Mouse (Mus musculus) CH12.LX (cell line): ENCODE measurements around the gene Upp2. TPM values are rescaled to one million over a fixed set of nuclear protein-coding genes. Genes with fewer than 3 reads are reported as not detected.
A peak's percentile ranks its signal among the peaks of the same experiment; 100 is the strongest.

ENCODE experiments used
- DNase-seq: peaks from one replicate; pipeline ENCODE4 v3.0.0-alpha.2; 2013; ENCODE audit errors: extremely low read depth
- H3K27ac ChIP-seq: 2 replicates; pipeline ENCODE4 v1.5.1; 2012; ENCODE audit warnings: low read depth, mild to moderate bottlenecking, control low read depth, moderate library complexity; ENCODE audit not compliant: insufficient read depth
- H3K27me3 ChIP-seq: replicated peaks from 2 replicates; pipeline ENCODE3; 2012; ENCODE audit warnings: inconsistent platforms
- H3K36me3 ChIP-seq, 2 experiments: replicated peaks in 1 of 2; 2 replicates each; pipeline versions ENCODE3 to v1.6.1; 2012; ENCODE audit warnings: inconsistent platforms in 1 of 2, low read length in 1 of 2, mild to moderate bottlenecking in 1 of 2, mixed read lengths in 1 of 2, moderate library complexity in 1 of 2; ENCODE audit not compliant: control insufficient read depth in 1 of 2, insufficient read depth in 1 of 2
- H3K4me1 ChIP-seq, 2 experiments: 2 replicates each; pipeline ENCODE4 v1.6.1; 2012; ENCODE audit warnings: inconsistent platforms in 1 of 2, moderate library complexity in 1 of 2; ENCODE audit not compliant: insufficient read depth in 2 of 2, control insufficient read depth in 1 of 2
- H3K4me2 ChIP-seq: 2 replicates; pipeline ENCODE4 v1.6.1; 2012; ENCODE audit warnings: low read depth, mild to moderate bottlenecking, control low read depth; ENCODE audit not compliant: poor library complexity, insufficient read depth, severe bottlenecking
- H3K4me3 ChIP-seq, 3 experiments: fragments of 150-350 bp in 1 of 3; sonication (generic) in 1 of 3; replicated peaks in 1 of 3; 2 replicates each; pipeline versions ENCODE3 to v1.5.1; 2011 to 2012; ENCODE audit warnings: low read depth in 2 of 3, low read length in 2 of 3, mild to moderate bottlenecking in 2 of 3, moderate library complexity in 2 of 3, control low read depth in 1 of 3, improper control_type of control experiment in 1 of 3, inconsistent platforms in 1 of 3, mixed read lengths in 1 of 3; ENCODE audit not compliant: poor library complexity in 1 of 3
- H3K79me2 ChIP-seq: replicated peaks from 2 replicates; pipeline ENCODE4 v1.6.1; 2012; ENCODE audit warnings: mild to moderate bottlenecking, moderate library complexity; ENCODE audit not compliant: control insufficient read depth, poor library complexity, insufficient read depth, severe bottlenecking; ENCODE audit errors: extremely low read depth
- H3K9ac ChIP-seq: 2 replicates; pipeline ENCODE4 v1.6.1; 2012; ENCODE audit warnings: low read depth, mild to moderate bottlenecking, control low read depth, moderate library complexity; ENCODE audit not compliant: insufficient read depth
- H3K9me3 ChIP-seq: replicated peaks from 2 replicates; pipeline ENCODE3; 2012; ENCODE audit warnings: low read length, inconsistent platforms, mixed read lengths
- CHD2 ChIP-seq: IDR thresholded peaks from 2 replicates; pipeline ENCODE4 v1.6.1; 2011; ENCODE audit warnings: low read length, improper control_type of control experiment
- CTCF ChIP-seq, 2 experiments: IDR thresholded peaks in 1 of 2; conservative IDR thresholded peaks in 1 of 2; 2 replicates each; pipeline ENCODE4 v1.5.1; 2011 to 2012; ENCODE audit warnings: low read depth in 2 of 2, low read length in 2 of 2, improper control_type of control experiment in 1 of 2, inconsistent platforms in 1 of 2, mild to moderate bottlenecking in 1 of 2, moderate library complexity in 1 of 2
- E2F4 ChIP-seq: IDR thresholded peaks from 2 replicates; pipeline ENCODE4 v1.6.1; 2011; ENCODE audit warnings: low read depth, low read length, improper control_type of control experiment; ENCODE audit not compliant: insufficient replicate concordance
- EP300 ChIP-seq: IDR thresholded peaks from 2 replicates; pipeline ENCODE4 v1.6.1; 2011; ENCODE audit warnings: low read length, improper control_type of control experiment
- ETS1 ChIP-seq: conservative IDR thresholded peaks from 2 replicates; pipeline ENCODE4 v1.6.1; 2012; ENCODE audit warnings: low read depth, mild to moderate bottlenecking, inconsistent platforms, low read length, improper control_type of control experiment, moderate library complexity
- HCFC1 ChIP-seq: IDR thresholded peaks from 2 replicates; pipeline ENCODE4 v1.6.1; 2012; ENCODE audit warnings: low read depth, mild to moderate bottlenecking, inconsistent platforms, low read length, improper control_type of control experiment
- IRF4 ChIP-seq: IDR thresholded peaks from 2 replicates; pipeline ENCODE4 v1.6.1; 2014; ENCODE audit warnings: low read depth, mild to moderate bottlenecking, inconsistent platforms, low read length, improper control_type of control experiment
- JUN ChIP-seq: IDR thresholded peaks from 2 replicates; pipeline ENCODE4 v1.6.1; 2011; ENCODE audit warnings: low read depth, mild to moderate bottlenecking, low read length, improper control_type of control experiment, moderate library complexity; ENCODE audit not compliant: insufficient read depth
- JUND ChIP-seq: conservative IDR thresholded peaks from 2 replicates; pipeline ENCODE4 v1.6.1; 2011; ENCODE audit warnings: low read depth, low read length, improper control_type of control experiment
- MAX ChIP-seq: IDR thresholded peaks from 2 replicates; pipeline ENCODE4 v1.6.1; 2011; ENCODE audit warnings: low read length, improper control_type of control experiment
- MXI1 ChIP-seq: IDR thresholded peaks from 2 replicates; pipeline ENCODE4 v1.6.1; 2011; ENCODE audit warnings: mild to moderate bottlenecking, low read depth, low read length, improper control_type of control experiment
- NELFE ChIP-seq: IDR thresholded peaks from 2 replicates; pipeline ENCODE4 v1.6.1; 2011; ENCODE audit warnings: low read depth, low read length, improper control_type of control experiment
- RAD21 ChIP-seq: IDR thresholded peaks from 2 replicates; pipeline ENCODE4 v1.6.1; 2011; ENCODE audit warnings: low read depth, mild to moderate bottlenecking, low read length, improper control_type of control experiment, moderate library complexity
- TBP ChIP-seq: conservative IDR thresholded peaks from 2 replicates; pipeline ENCODE4 v1.6.1; 2011; ENCODE audit warnings: low read depth, low read length, improper control_type of control experiment
- TCF12 ChIP-seq: IDR thresholded peaks from 2 replicates; pipeline ENCODE4 v1.6.1; 2014; ENCODE audit warnings: low read depth, mild to moderate bottlenecking, inconsistent platforms, low read length, improper control_type of control experiment
- USF1 ChIP-seq: IDR thresholded peaks from 2 replicates; pipeline ENCODE4 v1.6.1; 2014; ENCODE audit warnings: low read depth, mild to moderate bottlenecking, inconsistent platforms, low read length, improper control_type of control experiment
- USF2 ChIP-seq: conservative IDR thresholded peaks from 2 replicates; pipeline ENCODE4 v1.6.1; 2011; ENCODE audit warnings: low read depth, low read length, improper control_type of control experiment
- ZMIZ1 ChIP-seq: IDR thresholded peaks from 2 replicates; pipeline ENCODE4 v1.6.1; 2012; ENCODE audit warnings: low read depth, mild to moderate bottlenecking, inconsistent platforms, low read length, improper control_type of control experiment
- ZNF384 ChIP-seq: IDR thresholded peaks from 2 replicates; pipeline ENCODE4 v1.6.1; 2012; ENCODE audit warnings: low read depth, low read length, improper control_type of control experiment, inconsistent platforms
- dilution Hi-C: fragments of 300-500 bp; cut with MboI; formaldehyde crosslinking; loops from 2 replicates; pipeline ENCODE4 v1.14.3; 2020; ENCODE audit warnings: low sequenced_read_pairs; ENCODE audit not compliant: extremely low pct_unique_long_range_greater_than_20kb, extremely low pct_ligation_motif_present
- in situ Hi-C: fragments of 300-500 bp; cut with MboI; formaldehyde crosslinking; loops from 3 replicates; pipeline ENCODE4 v1.14.3; 2019; ENCODE audit warnings: low sequenced_read_pairs, low pct_ligation_motif_present, low pct_unique_long_range_greater_than_20kb, mixed read lengths
- polyA plus RNA-seq: library from polyadenylated mRNA; unstranded; fragments of >175 nt; gene quantifications from 2 replicates; pipeline ENCODE4 v1.2.1, GENCODE M21; 2012; ENCODE audit warnings: low read depth; ENCODE audit not compliant: insufficient read length
- total RNA-seq, 2 experiments: library from RNA; depleted of rRNA; stranded (reverse); fragments of 300-350 nt in 1 of 2; fragments of >200 nt in 1 of 2; gene quantifications; 2 replicates each; pipeline ENCODE4 v1.2.3; 2012 to 2014

Gene Upp2
- total and polyA plus RNA-seq, 3 experiments: not detected

- Histone ChIP-seq H3K9me3 (peaks cover 28% of the 10 kb centered on the region), H3K27ac (no peak overlapping the region), H3K79me2 (no peaks in the 10 kb centered on the region), H3K27me3 (no peaks in the 10 kb centered on the region), H3K4me1 (no peaks in the 10 kb centered on the region), H3K4me3 (no peak overlapping the region), H3K36me3 (no peaks in the 10 kb centered on the region), H3K4me2 (no peak overlapping the region), H3K9ac (no peak overlapping the region)
- TF ChIP-seq HCFC1 (no peak), E2F4 (no peak), CTCF (conservative IDR thresholded peaks at IDR 0.05 in 1 of 2, IDR thresholded peaks at IDR 0.05 in 1 of 2; ENCODE audit: low read depth in 2 of 2, low read length in 2 of 2) (peak; percentile 26 to 45; a peak in 2 of 4 replicates), RAD21 (peak; percentile 28)
- DNase-seq: peak; percentile 12
- dilution Hi-C loops: no loop called here
- in situ Hi-C loops: no loop called here
Measured at GRCm38 (mm10) chr2:58680794-58681193, 113.7 kb downstream of the Upp2 start.

GRCm38 (mm10) chr2:58681394-58681793, 114.3 kb downstream of the Upp2 start:
- no peak for TF ChIP-seq ZNF384
- TF ChIP-seq JUND: no peak
- TF ChIP-seq E2F4: no peak
- no peak for TF ChIP-seq RAD21
- no peak for TF ChIP-seq ETS1
- TF ChIP-seq MAX: no peak
- no peak for TF ChIP-seq IRF4
- no peak for TF ChIP-seq NELFE
- no peak for TF ChIP-seq MXI1
- TF ChIP-seq CHD2: no peak
- no peak for TF ChIP-seq USF1
- TF ChIP-seq ZMIZ1: no peak
- TF ChIP-seq HCFC1: no peak
- TF ChIP-seq EP300: no peak
- TF ChIP-seq USF2: no peak
- TF ChIP-seq JUN: no peak
- TF ChIP-seq TCF12: no peak
- TF ChIP-seq TBP: no peak
- Histone ChIP-seq H3K9ac (no peak overlapping the region), H3K27me3 (no peaks in the 10 kb centered on the region), H3K27ac (no peak overlapping the region), H3K4me3 (no peak overlapping the region), H3K9me3 (peaks cover 28% of the 10 kb centered on the region), H3K79me2 (no peaks in the 10 kb centered on the region), H3K36me3 (no peaks in the 10 kb centered on the region), H3K4me1 (no peaks in the 10 kb centered on the region), H3K4me2 (no peak overlapping the region)
- in situ Hi-C loops (no loop called here), dilution Hi-C loops (no loop called here)
- no peak for DNase-seq
